Mouse (Mus musculus) kidney, postnatal 4 days (tissue): ENCODE measurements around the gene Prdm8.

Experiments used
- DNase-seq, 2 experiments: peaks; one replicate each; pipeline ENCODE4 v3.0.0; 2021; ENCODE audit warnings: mixed read lengths in 2 of 2

The Prdm8 gene

DNA sequence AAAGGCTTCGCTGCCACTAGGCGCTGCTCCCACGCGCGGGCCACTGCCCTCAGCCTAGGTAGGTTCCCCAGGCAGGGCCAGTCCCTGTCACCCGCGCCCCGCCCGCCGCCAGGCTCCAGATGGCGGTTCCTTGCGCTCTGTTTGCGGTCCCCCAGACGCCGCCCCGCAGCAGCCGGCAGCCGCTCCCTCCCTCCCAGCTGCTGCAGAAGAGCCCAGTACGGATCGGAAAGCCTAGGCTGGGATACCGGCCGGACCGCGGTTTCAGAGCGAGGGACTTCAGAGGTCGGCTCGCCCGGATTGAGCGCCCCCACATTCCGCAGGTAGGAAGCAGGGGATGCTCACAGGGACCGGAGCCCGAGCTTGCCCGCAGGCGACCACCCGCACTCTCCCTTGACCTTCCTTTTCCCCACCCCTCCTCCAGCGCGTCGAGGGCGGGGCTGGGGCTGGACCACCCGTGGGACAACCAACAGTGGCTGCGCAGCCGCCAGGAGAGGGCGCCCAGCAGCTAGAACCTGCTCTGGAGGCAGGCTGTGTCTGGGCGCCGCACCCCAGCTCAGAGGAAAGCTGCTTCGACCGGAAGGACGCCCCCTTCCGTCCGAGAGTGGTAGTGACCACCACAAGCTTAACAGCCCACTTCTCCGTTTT lies at the start of gene Prdm8:
Gene Prdm8 (plus strand): TSS at position 19 of the 645 bp plus-strand sequence.
- DNase-seq: peak; percentile 90 to 93

DNA sequence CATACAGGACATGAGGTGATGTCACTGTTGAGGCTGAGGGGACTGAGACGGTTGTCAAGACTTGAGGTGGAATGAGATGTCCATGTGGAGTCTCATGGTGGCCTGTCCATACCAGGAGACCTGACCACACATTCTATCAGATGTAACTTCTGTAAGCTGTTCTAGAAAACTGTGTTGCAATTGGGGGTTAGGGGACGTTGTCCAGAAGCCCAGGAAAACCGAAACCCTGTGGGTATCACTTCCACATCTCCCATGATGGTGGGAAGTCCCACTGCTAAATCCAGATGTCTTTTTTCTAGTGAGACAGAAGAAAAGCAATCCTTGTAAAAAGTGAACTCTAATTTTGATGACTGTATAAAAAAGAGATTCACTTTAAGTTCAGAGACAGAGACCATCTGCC lies 39.9 kb upstream of the Prdm8 start:
- no peak for DNase-seq

DNA sequence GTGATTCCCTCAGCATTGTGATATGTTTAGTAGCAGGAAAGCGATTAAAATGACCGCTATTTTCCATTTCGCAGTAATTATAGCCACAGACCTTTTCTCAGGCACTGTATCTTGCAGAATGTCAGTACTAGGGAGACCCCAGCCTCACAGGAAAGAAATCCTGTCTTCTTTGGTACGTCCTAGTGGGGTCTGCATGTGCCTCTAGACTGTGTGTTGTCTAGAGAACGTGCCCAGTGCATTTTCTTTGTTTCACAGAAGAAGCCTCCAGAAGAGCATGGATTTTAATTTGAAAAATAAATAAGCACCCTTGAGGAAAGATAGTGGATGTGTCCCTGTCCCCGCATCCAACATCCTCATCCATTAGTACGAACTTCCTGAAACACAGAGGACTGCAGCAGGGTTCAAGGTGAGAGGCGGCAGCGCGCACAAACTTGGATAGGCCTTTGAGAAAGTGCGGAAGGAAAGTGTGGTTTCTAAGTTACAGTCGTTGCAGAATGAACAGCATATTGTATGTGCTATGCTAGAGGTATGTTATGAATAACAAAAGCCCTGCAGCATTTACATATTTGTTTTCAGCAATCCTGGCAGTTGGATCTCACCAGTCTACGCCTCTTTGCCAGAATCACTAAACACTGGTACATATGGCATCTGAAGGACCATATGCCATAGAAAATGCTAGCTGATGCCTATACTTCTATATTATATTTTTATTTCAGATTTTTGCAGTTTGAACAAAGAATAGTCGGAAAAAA lies 28.3 kb upstream of the Prdm8 start:
- no peak for DNase-seq

DNA sequence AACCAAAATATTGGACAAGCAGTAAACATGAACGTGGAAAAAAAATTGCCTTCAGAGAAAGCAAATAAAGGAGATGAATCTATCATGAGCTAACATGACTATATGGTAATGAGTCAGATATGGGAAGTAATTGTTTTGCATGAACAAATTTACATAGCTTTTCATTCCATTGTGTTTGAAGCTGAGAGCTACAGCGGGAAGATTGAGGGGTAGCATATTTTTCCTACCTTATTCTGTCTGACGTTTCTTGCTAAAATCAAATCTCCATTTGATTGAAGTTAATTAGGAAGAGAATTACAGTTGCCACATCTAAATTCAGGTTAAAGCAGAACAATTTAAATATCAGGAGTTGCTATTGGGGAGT lies 27.7 kb upstream of the Prdm8 start:
- DNase-seq: no peak

DNA sequence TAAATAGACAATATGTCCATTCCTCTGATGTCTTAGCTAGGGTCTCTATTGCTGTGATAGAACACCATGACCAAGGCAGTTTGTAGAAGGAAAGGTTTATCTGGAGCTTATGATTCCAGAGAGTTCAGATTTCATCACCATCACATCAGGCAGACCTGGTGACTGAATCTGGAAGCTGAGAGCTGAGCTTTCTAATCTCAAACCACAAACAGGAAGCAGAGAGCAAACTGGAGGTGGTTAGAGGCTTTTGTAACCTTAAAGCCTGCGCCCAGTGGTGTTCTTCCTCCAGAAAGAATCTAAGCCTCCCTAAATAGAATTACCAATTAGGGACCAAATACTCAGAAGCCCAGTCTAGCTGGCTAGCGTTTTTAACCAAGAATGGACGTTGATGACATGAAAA lies 20.1 kb upstream of the Prdm8 start:
- no peak for DNase-seq

DNA sequence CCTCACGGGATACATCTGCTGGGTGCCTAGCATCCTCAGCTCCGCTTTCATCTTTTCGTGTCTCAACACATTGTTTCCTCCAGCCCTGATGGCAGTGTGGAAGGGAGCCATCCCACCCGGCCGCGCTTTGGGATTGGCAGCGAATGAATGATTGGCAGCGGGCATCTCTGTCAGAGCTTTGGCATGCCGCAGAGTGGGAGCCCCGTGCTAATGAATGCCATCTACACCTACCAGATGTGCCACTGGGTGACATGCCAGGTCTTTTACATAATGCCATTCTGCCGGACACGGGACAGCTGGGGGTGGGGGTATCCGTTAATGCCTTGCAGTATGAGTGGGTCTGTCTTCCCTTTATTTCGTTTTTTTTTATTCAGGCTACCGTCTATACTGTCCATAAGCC lies 882 bp upstream of the Prdm8 start:
- peak in 1 of 2 experiments; percentile 12 for DNase-seq

DNA sequence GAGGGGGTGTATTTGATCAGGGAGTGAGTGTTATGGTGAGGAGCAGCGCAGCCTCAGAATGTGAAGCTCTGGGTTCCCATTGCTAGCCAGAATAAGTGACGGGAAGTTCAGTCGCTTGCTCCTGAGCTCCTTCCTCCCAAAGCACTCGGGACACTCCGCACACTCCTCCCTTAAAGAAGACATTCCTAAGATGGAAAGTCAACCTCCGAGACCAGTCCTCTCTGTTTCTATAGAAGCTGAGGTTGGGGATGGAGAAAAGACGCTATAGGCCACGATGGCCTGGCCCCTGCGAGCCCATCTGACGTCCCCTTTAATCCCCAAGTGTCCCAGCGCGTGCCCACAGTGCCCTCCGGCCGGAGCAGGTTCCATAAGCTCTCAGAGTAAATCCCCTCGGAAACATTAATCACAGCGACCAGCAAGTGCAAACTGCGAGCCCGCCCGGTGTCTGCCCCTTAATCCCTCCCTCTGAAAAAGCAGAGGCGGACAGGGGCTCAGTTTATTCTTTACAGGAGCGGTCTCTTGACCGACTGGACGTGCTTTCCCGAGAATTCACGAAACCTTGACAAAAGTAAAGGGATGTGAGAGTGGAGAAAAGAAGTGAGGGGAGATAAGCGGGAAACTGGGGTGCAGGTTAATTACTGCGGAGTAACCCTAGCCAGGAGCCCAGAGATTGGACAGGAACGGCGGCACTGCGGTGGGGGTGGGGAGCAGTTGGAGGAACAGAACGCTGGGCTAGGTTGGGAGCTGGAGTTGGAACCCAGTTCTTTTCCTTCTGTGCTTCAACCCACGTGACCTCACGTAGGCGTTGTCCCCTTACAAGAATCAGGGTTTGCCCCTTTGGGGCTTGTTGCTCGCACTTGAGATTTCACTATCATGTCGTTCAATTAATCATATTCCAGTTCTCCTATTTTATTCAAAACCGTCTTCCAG lies 1.6 kb downstream of the Prdm8 start:
- DNase-seq: peak; percentile 17 to 18

DNA sequence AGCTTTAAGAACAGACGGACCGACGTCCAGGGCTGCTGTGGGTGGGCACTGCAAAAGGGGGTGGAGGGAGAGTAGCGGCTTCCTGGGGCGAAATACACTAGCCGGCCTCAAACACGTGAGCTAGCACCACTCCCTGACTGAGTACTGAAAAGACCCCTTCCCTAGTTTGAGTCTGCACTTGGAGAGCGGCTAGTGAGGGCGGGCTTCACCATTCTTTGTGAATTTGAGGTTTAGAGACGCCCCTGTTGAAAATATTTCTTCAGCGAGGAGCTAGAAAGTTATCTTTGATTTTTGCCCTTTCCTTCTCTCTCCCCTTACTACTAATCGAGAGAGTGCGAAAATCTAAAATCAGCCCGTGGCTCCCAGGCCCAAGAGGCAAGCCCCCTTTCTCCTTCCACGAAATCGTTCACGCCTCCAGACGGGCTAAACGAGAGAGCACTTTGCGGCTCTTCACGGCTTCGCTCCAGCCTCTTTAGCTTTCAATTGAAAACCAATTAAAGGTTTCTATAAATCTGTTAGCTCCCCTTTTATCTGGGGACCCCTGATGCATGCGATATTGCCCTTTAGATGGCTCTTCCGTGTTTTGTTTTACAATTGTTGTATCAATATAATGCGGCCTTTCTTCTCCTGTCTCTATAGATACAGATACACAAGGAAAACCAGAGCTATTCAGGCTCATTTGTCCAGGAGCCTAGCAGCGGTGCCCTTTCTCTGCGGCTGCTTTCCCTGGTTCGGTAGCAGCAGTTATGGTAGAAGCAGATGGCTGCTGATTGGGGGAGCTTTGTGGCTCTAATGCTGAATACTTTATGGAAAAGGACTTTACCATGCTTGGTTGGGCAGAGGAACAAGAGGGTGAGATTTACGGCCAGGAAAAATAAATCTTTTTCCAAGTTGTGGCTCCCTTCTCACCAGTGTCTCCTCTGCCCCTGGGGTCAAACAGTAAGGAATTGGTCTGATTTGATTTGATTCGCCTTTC lies 2.7 kb downstream of the Prdm8 start:
- no peak for DNase-seq

DNA sequence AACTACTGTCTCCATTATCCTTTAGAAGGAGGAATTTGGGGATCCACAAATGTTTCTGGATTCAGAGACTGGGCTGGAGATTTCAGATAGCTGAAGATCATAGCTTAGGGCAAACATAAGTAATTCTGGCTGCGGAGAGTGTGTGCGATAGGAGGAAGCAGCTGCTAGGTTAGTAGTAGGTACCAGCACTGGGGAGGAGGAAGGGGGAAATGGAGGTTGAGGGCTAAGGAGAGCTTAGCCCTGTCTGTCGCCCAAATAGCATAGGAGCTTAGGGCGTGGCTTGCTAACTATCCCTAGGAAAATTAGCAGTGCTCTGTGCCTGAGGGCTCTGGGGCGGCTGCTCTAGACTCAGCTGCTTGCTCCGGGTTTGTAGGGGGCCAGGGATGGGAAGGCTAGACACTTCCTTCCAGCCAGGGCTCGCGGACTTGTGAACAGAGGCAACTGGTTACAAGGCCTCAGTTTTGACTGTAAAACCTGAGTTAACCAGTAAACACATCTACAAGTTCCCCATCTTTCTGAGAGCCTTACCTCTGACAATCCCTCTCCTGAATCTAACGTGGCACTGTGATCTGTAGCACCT lies 4.7 kb downstream of the Prdm8 start:
- no peak for DNase-seq

DNA sequence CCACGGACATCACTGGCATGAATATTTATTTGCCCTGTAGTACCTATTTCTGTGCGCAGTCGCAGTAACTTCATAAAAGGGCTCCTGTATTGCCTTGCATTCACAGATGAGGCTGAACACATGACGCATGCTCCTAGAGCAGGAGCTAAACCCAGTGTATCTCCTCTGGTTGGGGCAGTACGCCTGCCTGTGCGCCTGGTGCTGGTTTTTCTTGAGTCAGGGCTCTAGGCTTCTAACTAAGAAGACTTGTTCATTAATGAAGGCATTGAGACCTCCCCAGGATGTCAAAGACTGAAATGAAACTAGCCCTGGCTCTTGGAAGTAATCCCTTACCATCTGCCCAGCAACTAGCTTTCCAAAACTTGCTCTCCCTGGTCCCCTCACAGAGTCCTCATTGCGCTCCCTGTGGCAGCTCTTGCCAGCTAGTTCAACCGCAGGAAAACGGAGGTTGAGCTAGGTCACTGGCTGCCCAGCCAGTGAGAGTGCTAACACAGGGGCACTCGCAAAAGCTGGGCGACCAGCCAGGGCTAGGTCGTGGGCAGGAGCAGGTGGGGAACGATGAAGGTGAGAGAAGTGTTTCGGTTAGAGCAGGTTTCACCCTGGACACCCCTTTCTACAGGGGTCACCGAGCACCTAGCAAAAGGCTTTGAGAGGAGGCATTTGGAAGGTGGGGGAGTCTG lies 5.6 kb downstream of the Prdm8 start:
- peak in 1 of 2 experiments; percentile 11 for DNase-seq

DNA sequence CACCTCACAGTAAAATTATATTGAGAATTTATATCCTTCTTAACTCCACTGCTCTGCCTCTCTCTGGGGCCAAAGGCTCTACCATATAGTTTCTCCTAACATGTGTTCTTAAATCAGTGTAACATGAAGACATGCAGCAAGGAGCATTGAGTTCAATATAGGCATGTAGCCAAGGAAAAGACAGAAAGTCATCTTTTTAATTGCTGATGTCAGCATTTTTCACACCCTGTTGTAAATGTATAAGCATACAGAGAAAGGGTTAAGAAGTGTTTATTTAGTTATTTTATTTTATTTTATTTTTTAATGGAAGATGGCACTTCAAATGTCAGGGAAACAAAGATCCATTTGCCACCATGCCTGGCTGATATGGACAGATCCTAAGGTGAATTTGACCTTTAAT lies 6.7 kb downstream of the Prdm8 start:
- DNase-seq: no peak

DNA sequence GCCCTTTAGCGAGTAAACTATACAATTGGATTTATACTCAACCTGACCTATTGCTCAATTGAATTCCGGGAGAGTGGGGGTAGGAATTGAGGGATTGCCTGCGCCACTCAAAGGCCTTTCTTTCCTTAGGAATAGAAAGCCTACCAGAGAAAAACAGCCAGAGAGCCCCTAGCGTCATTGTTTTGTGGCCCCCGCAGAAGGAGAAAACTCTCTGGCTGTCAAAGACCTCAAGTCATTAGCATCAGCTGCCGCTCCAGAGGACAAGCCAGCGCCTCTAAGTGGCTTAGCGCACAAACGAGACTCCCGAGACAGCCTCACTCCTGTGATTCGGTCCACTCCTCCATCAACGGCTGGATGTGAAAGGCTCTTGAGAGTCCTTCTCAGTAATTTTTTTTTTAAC lies 12.6 kb downstream of the Prdm8 start:
- DNase-seq: no peak

DNA sequence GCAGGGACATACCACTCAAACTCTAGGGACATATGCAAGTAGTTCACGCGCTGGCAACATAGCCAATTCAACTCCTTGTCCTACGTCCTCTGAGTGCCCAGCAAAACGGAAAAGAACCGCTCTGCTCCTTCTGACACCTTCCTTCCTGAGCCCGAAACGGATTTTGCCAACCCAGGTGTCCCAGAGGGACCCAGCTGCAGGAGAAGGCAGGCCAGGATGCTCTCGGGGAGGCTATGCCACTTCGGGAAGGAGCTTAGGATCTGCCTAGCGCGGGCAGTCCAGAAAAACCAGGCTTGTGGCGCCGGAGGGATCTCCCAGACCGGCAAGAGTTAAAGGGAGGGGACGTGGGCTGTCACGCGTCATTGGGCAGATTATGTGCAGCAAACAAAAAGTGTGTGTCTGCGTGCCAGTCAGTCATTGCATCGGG lies 13.5 kb downstream of the Prdm8 start:
- peak; percentile 22 to 35 for DNase-seq

DNA sequence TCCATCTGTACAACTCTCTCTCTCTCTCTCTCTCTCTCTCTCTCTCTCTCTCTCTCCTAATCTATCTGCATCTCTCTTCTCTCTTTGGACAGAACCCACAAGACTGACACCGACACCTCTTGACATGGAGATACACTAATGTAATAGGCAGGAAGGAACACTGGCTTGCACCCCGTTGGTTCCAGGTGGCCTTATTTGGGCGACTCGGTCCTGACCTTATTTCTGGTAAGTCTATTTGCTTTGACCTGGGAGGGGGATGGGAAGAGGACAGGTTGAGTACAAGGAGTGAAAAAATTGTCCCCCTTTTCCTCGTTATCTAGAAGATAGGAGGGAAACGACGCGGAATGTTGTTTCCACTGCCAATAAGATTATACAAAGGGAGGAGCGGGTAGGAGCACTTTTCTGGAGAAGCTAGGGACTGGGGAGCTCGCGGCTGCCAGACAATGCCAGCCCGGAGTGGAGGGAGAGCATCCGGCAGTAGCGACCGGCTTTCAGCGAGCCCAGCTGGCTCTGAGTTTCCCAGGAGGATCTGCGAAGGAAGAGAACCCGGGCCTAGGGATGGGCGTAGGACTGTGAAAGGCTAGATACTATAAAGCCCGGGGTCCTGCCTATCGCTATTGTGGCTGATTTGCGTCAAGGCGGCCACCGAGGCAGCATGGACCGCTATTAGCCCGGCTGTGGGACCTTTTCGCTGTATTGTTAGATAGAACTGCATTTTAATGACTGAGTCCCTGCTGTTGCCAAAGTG lies 14.1 kb downstream of the Prdm8 start:
- DNase-seq: peak; percentile 18 to 42

DNA sequence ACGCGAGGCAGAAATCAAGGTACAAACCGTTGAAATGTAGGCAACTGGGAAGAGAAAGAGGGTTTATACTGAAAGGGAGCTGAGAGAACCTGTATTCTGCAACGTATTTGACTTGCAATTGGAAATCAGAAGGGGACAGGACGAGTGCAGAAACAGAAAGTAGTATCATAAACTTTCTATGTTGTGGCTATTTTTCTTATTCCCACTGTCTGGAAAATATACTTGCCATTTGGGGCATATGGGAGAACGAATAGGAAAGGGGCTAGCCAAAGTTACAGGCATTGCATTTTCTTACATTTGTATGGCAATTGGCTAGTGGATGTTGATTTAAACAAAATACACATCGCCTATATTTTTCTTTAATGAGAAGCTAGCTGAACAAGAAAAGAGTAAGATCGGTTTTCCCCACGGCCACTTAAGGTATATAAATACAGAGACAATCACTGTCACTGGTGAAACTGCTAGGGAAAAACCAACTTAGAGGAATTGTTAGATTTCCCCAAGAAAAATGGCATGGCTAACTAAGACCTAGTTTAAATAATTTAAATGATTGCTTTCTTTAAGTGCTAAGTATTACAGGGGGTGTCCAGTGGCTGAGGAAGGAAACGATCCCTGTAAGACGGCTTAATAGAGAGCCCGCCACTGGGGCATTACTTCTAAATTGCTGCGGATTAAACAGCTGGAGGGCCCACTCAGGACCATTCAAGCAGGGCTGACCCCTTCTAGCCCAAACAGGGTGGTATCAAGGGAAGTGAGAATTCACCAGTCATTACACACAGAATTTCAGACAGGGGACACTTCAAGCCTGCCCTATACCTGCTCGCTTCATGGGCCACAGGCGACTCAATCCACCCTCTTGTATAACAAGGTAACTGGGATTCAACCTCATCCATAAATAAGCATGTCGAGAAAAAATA lies 14.9 kb downstream of the Prdm8 start:
- DNase-seq: no peak

DNA sequence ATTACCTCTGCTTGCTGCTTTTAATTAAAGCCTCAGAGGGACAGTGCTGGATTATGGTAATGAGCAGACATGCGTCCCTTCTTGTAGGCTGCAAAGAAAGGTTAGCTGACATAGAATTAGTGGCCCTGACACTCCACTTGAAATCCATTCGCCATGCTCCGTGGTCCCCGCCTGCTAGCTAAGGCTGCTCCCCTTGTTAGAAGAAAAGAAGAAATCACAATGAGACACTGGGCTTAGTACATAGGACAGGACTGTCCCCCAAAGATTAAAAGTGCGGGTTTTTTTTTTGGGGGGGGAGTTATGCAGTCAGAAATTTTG lies 15.6 kb downstream of the Prdm8 start:
- DNase-seq: no peak

DNA sequence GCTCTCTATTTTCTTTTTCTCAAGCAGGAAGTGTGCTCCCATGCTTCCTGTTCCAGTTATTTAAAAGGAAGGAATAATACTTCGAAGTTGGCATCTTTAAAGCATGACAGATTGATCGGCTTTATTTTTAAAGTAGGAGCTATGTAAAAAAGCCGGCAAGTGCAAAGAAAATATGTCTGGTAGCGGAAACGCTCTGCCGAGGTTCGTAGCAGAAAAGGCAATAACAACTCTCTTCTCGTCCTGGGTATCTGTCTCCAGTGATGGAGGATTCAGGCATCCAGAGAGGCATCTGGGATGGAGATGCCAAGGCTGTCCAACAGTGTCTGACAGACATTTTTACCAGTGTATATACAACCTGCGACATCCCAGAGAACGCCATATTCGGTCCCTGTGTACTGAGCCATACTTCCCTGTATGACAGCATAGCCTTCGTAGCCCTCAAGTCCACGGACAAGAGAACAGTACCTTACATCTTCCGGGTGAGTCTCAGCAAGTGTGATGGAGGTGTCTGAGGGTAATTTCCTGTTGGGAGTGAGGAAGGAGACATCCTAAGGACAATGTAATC lies 16.1 kb downstream of the Prdm8 start:
- no peak for DNase-seq

DNA sequence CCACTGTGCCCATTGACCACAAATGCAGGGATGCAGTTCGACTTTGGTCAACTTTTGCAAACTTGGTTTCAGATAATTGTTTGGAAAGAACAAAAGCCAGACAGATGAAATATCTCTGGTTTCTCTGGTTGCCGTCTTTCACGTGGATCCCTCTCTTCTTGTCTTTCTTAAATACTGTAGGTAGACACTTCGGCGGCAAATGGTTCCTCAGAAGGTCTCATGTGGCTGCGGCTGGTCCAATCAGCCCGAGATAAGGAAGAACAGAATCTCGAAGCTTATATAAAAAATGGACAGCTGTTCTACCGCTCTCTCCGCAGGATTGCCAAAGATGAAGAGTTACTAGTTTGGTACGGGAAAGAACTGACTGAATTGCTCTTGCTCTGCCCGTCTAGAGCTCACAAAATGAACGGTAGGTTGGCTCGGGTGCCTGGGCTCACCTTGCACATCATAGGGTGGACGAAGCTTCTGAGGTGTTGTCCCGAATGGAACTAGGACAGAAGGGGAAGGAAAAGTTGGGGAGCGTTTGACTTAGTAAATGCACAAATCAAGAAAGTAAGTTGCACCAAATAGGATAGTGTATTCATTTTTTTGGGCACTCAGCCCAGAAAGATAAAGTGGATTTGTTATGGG lies 17.4 kb downstream of the Prdm8 start:
- peak in 1 of 2 experiments; percentile 14 for DNase-seq
